Mouse (Mus musculus) ZHBTc4 (cell line): Measurements from ENCODE around the gene Uts2.
"Not testable (repeated sequence)": the region's sequence is repeated elsewhere in the genome, so short reads cannot be mapped to it uniquely, and the experiment has no call there.

Source experiments
- DNase-seq: peaks from one replicate; pipeline ENCODE4 v3.0.0-alpha.2; 2011; ENCODE audit warnings: low read depth, low spot score

The Uts2 gene

DNA sequence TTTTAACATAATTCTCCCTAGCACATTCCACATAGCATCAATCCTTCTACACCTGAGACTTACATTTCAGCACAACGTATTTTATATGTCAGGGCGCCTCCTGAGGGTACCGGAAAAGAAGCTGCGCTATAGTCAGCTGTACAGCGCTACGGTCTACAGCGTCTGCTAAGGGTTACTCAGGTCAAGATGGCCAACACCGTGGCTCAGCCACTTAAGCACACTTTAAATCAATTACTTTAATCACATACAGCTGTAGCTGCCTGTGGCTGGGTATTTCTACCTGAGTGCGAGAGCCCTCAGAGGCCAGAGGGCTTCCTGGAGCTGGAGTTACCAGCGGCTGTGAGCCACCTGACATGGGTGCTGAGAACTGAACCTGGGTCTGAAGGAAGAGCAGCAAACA, 19.0 kb downstream of the Uts2 start:
- no peak for DNase-seq

DNA sequence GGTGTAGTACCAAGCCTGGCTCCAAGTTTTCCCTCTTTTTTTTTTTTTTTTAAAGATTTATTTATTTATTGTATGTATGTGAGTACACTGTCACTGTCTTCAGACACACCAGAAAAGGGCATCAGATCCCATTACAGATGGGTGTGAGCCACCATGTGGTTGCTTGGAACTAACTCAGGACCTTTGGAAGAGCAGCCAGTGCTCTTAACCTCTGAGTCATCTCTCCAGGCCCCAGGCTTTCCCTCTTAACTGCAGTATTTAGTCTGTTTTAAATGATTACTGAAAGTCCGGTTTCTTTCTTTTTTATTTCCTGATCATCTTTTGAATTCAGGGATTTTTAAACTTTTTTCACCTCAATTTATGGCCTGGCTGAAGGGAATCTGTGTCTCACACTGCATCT, 20.5 kb downstream of the Uts2 start:
- not testable (repeated sequence) for DNase-seq

DNA sequence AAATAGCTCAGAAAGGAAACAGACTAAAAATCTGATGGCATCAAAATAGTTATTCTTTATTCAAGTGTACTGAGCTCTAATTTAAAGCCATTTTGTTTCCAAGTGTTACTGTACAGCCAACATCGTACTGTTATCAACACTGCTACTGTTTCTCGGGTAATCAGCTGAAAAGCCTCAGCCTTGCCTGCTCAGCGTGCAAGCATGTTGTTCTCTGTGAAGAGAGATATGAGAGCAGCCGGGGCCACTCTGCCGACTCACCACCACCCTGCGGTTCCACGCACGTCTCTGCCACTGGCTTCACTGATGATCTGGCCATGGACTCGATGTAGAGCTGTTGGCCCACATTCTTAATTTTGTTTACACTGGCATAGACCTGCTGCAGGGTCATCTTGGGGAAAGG, 27.3 kb downstream of the Uts2 start:
- no peak for DNase-seq

DNA sequence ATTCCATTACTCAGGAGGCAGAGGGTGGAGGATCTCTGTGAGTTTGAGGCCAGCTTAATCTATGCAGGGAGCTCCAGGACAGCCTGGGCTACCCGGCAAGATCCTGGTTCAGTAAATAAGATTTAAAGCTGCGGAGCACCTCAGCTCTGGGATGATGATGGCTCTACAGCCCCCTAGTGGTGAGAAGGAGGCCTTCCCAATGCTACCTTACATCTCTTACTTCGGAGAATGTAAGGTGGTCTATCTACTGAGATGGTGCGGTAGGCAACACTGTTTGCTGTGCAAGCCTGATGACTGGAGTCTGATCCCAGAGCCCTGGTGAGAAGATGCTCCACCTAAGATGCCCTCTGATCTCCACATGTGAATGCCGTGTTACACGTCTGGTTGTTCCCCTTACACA, 30.1 kb downstream of the Uts2 start:
- peak; percentile 72 for DNase-seq

DNA sequence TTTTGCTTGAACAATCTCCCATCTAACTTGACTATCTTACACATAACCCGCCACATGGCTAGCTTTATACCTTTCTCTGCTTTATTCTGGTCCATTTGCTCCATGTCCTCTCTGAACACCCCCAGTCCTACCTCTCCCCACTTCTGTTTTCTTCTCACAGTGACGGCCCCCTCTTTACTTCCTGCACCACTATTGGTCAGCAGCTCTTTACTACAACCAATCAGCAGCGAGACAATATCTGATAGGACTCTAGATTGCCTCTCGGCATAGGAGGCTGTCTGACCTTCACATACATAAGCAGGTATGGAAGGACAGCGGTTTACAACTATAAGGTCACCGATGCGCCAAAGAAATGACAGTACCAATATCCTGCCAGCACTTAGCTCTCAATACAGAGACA, 39.6 kb downstream of the Uts2 start:
- DNase-seq = no peak

DNA sequence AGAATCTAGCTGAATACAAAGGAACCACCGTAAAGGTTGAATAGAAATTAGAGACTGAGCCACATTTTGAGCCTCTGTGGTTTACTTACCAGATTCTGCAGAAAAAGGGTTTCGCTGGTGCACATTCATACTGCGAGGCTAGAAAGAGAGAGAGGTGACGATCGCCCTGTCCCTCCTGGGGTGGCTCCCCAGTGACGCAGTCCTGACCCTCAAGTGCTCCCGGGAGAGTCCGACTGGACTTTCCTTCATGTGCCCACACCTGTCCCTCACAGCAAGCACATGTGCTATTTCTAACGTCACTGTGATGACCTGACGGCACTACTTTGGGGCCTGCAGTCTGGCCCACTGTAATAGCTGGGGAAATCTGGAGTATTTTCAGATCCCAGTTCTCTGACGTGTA, 40.9 kb downstream of the Uts2 start:
- no peak for DNase-seq

DNA sequence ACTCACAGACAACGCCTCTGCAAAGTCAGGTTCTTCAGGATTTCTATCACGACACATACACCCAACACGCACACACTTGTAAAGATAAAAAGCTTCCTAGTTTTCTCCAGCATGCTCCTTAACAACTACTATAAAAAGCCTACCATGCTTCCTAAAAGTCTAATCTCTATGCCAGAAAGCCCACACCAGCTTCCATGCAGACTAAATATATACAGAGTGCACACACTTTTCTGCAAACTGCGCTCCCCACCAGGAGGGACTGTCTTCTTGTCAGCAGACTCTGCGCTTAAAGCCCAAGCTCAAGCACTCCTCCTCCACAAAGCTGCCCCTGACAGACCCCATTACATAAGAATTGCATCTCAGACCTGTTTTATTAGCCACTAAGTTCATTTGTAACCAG, 44.6 kb downstream of the Uts2 start:
- DNase-seq = peak; percentile 41

DNA sequence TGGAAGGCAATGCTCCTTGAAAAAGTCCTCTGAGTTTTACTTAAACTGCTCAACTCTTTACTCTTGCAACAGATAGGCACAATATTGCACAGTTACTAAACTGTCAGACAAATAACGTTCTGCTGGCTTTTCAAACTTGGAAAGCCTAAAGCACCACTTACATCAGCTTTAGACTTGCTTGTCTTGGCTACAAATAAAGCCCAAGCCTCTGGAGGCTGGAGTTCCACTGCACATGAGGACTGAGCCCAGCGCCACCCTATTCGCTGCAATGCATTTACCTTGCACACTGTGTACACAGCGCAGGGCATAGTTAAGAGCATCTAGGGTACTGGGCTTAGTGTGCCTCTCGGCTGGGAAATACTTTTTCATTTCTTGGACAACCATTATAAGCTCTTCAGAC, 46.4 kb downstream of the Uts2 start:
- no peak for DNase-seq

DNA sequence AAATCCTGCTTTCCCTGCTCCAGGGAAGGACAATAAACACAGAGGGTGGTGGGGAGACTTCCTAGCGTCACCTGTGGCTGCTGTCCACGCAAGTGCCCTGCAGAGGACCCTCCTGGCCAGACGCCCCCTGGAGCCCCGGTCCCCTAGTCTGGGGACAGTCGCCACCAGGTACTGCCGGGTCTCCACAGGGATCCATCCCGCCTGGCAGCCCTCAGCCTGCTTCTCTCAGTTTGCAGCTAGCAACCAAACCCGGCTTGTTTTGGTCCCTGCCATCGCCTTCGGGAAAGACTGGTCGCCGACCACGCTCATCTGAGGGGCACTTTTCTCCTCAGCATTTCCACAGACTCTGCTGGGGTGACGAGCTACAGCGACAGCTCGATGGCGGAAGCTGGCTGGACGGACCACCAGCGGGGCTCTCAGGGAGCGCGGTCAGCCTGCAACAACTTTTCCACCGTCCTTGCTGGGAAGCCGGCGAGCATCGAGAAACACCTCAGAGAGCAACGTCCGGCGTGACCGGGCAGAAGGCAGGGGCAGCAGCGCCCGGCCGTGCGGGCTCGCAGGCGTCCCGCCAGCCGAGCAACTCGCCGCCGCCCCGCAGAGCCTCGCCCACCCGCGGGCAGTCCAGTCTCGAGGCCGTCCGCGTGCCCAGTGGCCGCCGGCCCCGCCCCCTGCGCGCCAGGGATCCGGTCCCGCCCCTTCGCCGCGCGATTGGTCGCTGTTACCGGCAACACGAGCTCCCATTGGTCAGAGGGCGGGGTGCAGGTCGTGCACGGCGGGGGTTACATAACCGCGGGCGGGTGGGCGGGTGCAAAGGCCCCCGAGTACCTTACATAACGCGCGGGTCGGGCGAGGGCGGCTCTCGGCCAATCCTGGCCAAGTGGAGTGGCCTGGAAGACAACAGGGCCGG, 47.4 kb downstream of the Uts2 start, which contains the start of gene Per3:
Gene Per3, minus strand, starts transcription at position 629 of the 907 bp plus-strand sequence.
- DNase-seq = peak; percentile 97

DNA sequence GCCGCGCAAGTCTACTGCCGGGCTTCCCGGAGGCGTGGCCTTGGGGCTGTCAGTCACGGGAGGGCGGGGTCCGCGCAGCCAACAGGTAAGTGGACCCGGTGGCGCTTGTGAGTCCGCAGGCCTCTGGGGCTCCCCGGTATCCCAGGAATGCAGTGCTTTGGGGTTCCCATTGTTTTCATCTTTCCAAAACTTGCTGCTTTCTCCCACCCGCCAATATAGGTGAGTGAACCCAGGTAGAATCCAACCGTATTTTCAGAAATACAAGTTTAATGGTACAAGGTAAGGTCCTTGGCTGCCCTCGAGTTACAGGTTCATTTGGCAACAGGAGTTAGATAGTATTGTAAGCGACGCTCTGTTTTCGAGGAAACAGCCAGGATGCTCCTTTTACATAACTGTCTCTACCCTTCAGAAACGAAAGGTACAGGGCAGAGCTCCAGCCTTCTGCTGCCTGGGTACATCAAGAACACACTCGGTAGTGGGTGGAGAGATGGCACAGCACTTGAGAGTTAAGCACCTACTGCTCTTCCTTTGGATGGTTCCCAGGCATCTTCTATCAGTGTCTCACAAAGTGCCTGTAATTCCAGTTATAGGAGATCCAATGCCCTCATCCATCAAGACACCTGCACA, 48.2 kb downstream of the Uts2 start:
- no peak for DNase-seq

DNA sequence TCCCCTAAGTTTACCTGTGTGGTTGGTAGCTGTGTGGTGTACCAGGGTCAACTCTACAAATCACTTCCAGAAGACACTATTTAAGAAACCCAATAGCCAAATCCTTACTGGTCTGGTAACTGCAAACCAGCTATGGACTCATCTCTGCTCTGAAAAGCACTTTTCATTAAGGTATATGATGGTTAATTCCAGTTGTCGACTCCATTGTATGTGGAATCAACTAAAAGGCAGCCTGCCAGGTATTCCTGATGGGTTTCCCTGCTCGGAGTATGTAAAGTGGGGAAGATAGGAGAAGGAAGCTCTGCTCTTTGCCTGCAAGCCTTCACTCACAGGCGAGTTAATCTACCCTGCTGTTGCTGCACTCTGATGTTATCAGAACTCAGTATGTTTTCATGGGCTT, 49.6 kb downstream of the Uts2 start:
- no peak for DNase-seq

DNA sequence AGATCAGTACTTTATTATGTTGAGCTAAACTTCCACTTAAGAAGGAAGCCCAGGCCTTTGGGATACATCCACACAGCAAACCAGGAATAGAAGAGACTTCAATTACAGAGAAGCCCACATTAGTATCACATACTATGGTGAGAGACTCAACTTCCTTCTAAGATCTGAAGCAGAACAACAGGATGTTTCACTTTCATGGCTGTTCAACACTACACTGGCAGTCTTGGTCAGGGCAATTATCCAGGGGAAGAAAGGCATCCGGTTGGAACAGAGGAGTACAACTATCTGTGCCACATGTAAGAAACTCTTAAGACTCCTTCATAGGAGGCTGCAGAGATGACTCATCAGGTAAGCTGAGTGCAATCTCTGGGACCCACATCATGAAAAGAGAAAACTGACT, 54.3 kb downstream of the Uts2 start:
- DNase-seq = no peak
